Mouse (Mus musculus): ENCODE results near the gene Urgcp. TPM values are rescaled to one million over a fixed set of nuclear protein-coding genes. Genes with fewer than 3 reads are reported as not detected.

Urgcp gene
- total RNA-seq, 2 experiments from 2014 or later: 65.1 to 66.5 TPM

GRCm38 (mm10) chr11:5715179-5715578 lies 47.0 kb downstream of the Urgcp start:
- peak; percentile 3 for DNase-seq

DNA sequence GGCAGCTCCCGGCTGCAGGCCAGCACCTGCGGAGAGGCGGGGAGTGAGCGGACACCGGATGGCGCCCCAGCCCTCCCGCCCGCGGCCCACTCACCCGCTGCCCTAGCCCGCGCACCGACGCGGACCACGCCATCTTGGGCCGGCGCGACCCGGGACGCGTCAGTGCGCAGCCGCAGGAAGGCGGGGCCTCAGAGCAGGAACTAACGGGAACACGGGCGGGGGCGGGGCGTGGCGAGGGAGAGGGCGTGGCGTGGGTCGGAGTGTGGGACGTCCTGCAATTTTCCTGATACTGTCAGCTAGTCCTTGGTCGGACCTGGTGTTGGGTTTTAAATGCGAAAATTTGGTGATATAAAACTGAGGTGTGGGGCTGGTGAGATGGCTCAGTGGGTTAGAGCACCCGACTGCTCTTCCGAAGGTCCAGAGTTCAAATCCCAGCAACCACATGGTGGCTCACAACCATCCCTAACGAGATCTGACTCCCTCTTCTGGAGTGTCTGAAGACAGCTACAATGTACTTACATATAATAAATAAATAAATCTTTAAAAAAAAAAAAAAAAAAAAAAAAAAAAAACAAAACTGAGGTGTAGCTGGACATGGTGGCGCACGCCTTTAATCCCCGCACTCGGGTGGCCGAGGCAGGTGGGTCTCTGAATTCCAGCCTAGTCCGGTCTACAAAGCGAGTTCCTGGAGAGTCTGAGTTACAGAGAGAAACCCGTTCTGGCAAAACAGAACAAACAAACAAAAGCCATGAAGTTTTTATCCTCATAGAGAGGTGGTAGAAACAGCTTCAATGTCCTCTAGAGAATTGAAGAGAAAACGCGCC lies 54.4 kb downstream of the Urgcp start:
- peak; percentile 96 for DNase-seq

- no peak for DNase-seq
These were observed 55.2 kb downstream of the Urgcp start for GRCm38 (mm10) chr11:5706874-5707529.

GRCm38 (mm10) chr11:5705972-5706371 lies 56.2 kb downstream of the Urgcp start:
- no peak for DNase-seq

- no peak for DNase-seq
These were observed 58.8 kb downstream of the Urgcp start for GRCm38 (mm10) chr11:5703341-5703740.

- DNase-seq: no peak
These were observed 59.2 kb downstream of the Urgcp start for GRCm38 (mm10) chr11:5702957-5703332.

DNA sequence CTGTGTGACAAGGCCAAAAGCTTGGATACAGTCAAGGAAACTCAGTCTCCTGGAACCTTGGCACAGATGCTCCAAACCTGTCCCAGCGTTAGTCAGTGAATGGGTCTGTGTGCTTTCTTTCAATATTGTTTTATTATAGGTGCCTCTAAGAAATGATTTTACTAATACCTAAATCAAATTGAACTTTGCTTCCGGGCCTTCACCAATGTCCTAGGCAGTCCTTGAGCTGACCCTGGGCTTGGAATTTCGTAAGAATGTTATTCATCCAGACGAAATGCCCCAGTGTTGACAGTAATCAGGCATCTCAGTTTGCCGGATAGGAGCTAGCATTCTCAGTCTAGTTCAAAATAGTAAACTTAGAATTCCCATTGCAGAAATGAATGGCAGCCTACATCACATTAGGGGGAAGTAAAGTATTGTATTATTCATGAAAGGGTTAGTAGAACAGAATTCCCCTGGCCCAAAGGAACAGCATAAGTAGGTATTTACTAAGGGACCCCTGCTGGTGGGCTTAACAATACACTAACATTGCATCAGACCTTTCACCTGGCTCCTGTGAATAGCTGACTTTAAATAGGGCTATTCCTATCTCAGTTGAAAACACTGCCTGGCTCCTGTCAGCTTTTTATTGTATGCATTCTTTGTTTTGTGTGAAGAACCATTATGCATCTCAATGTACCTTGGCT lies 59.8 kb downstream of the Urgcp start:
- no peak for DNase-seq

- DNase-seq: no peak
These were observed 60.4 kb downstream of the Urgcp start for GRCm38 (mm10) chr11:5701821-5702220.

- no peak for DNase-seq
These were observed 60.9 kb downstream of the Urgcp start for GRCm38 (mm10) chr11:5701300-5701699.

DNA sequence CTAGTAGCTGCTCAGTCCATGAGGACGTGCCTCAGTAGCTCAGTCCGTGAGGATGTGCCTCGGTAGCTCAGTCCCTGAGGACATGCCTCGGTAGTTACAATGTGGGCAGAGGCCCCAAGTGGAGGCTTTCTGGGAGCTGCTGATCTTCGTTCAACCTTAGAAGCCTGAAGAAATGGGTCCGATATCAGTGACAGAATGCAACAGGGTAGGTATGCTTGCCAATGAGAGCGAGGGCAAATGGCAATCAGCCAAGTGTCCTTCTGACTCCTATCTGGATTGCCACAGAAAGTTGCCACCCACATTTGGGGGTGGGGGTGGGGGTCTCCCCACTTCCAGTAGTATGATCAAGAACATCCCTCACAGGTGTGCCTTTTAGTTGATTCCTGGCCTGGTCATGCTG lies 61.4 kb downstream of the Urgcp start:
- DNase-seq: peak; percentile 49

GRCm38 (mm10) chr11:5691775-5692174 lies 70.4 kb downstream of the Urgcp start:
- peak; percentile 58 for DNase-seq

DNA sequence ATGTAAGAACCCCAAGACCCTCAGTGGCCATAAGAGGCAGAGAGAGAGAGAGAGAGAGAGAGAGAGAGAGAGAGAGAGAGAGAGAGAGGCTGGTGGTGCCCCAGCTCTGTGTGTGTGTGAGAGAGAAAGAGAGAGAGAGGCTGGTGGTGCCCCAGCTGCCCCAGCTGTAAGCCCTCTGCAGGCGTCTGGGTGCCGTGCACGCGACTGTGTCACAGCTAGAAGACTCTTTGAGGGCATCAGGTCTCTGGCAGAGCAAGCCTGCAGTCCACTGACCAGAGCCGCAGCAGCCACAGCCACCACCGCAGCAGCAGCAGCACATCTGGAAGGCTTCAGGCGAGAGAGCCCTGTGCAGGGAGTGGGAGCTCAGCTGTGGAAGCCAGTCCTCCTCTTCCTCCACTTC lies 77.9 kb downstream of the Urgcp start:
- DNase-seq: no peak

GRCm38 (mm10) chr11:5682541-5682940 lies 79.6 kb downstream of the Urgcp start:
- DNase-seq: peak; percentile 65

Other genes starting within 250 kb of the Urgcp start
- gene Xbp1, start 241.7 kb downstream of the Urgcp start, total RNA-seq (2021): 100 to 1,000 TPM; 100 to 121 TPM
- 10 to 100 TPM; 19.2 to 21.5 TPM for gene Ccdc117, start 220.2 kb downstream of the Urgcp start, total RNA-seq (2021)
- not detected for gene Ankrd36, start 192.7 kb downstream of the Urgcp start, total RNA-seq (2021)
- gene Mrps24, start 46.7 kb downstream of the Urgcp start, total RNA-seq (2021): 100 to 1,000 TPM; 155 to 166 TPM
- gene Dbnl, start 26.1 kb upstream of the Urgcp start, total RNA-seq (2021): 10 to 100 TPM; 51.5 to 57.5 TPM
- 100 to 1,000 TPM in 1 of 2 experiments, 10 to 100 TPM in 1; 37.0 to 157 TPM for gene Pgam2, start 41.4 kb upstream of the Urgcp start, total RNA-seq (2021)
- gene Polm, start 75.6 kb upstream of the Urgcp start, total RNA-seq (2021): 10 to 100 TPM in 1 of 2 experiments, 1 to 10 TPM in 1; 6.3 to 13.7 TPM
- 100 to 1,000 TPM; 153 to 172 TPM for gene Aebp1, start 99.6 kb upstream of the Urgcp start, total RNA-seq (2021)
- 10 to 100 TPM; 48.6 to 53.0 TPM for gene Pold2, start 115.9 kb upstream of the Urgcp start, total RNA-seq (2021)
- under 1 TPM in 1 of 2 experiments, not detected in 1; 0.66 TPM for gene Myl7, start 136.4 kb upstream of the Urgcp start, total RNA-seq (2021)
- 1 to 10 TPM; 2.9 to 3.0 TPM for gene Gck, start 187.7 kb upstream of the Urgcp start, total RNA-seq (2021)
- 10 to 100 TPM; 71.5 to 79.3 TPM for gene Ykt6, start 193.3 kb upstream of the Urgcp start, total RNA-seq (2021)